ENCODE assay signal across 9 mouse cellular contexts in genomic region chr10:69533505-69534388, GRCm38 (mm10).
DNase-seq lines count a peak whose midpoint lies in the region; ATAC-seq lines count a peak whose summit lies in the region.
"Had no signal": no experiment of that assay in that cellular context is flagged by ENCODE, and none has a peak within 500 bp of the region (broad histone marks: within the 10 kb centered on the region; RNA-seq: fewer than 3 reads in every experiment).

No protein-coding gene starts in this region.

- intact Hi-C loops in heart, postnatal 25 days (cut with DNase I) = loop anchor here (5.0 kb wide), 1 partner anchor 124 kb away; no protein-coding TSS in a partner anchor

- no peaks in the 10 kb centered on the region for H3K36me3 ChIP-seq in embryonic facial prominence, embryonic 15.5 days
- H3K36me3 ChIP-seq in heart, embryonic 11.5 days (ENCODE audit: control insufficient read depth, insufficient read depth, low read length) = no peaks in the 10 kb centered on the region
- no peaks in the 10 kb centered on the region for H3K36me3 ChIP-seq in kidney, embryonic 16.5 days (ENCODE audit: insufficient read depth, low read length)
- no peaks in the 10 kb centered on the region for H3K36me3 ChIP-seq in limb, embryonic 15.5 days
- no peaks in the 10 kb centered on the region for H3K36me3 ChIP-seq in neural tube, embryonic 15.5 days

- peak overlapping the region; percentile 51 for H3K4me3 ChIP-seq in embryonic facial prominence, embryonic 15.5 days (replicated peaks)
- peak overlapping the region; percentile 62 for H3K4me3 ChIP-seq in heart, embryonic 11.5 days (ENCODE audit: low read depth, low read length)
- peak overlapping the region; percentile 63 for H3K4me3 ChIP-seq in kidney, embryonic 16.5 days (ENCODE audit: low read length)
- H3K4me3 ChIP-seq in limb, embryonic 15.5 days = peak overlapping the region; percentile 49
- H3K4me3 ChIP-seq in neural tube, embryonic 15.5 days (replicated peaks) = peak overlapping the region; percentile 59

- 2% methylated on average over 22 of the region's 22 CpGs for WGBS in embryonic facial prominence, embryonic 15.5 days
- under 1% methylated on average over 22 of the region's 22 CpGs for WGBS in heart, embryonic 11.5 days (ENCODE audit: insufficient replicate concordance)
- 3% methylated on average over 22 of the region's 22 CpGs for WGBS in kidney, embryonic 16.5 days
- under 1% methylated on average over 20 of the region's 22 CpGs for WGBS in limb, embryonic 15.5 days
- 3% methylated on average over 22 of the region's 22 CpGs for WGBS in neural tube, embryonic 15.5 days

- H3K4me1 ChIP-seq in embryonic facial prominence, embryonic 15.5 days = peaks cover 20% of the 10 kb centered on the region
- H3K4me1 ChIP-seq in heart, embryonic 11.5 days (ENCODE audit: control insufficient read depth, insufficient read depth, low read length) = no peaks in the 10 kb centered on the region; the same call in 1 of the 2 replicates
- peaks cover 16% of the 10 kb centered on the region for H3K4me1 ChIP-seq in kidney, embryonic 16.5 days (ENCODE audit: insufficient read depth, low read length)
- peaks cover 24% of the 10 kb centered on the region for H3K4me1 ChIP-seq in limb, embryonic 15.5 days
- H3K4me1 ChIP-seq in neural tube, embryonic 15.5 days = peaks cover 29% of the 10 kb centered on the region

- no peaks in the 10 kb centered on the region for H3K9me3 ChIP-seq in embryonic facial prominence, embryonic 15.5 days (replicated peaks)
- no peaks in the 10 kb centered on the region for H3K9me3 ChIP-seq in heart, embryonic 11.5 days (replicated peaks; ENCODE audit: control insufficient read depth, low read length)
- no peaks in the 10 kb centered on the region for H3K9me3 ChIP-seq in kidney, embryonic 16.5 days (ENCODE audit: low read length)
- H3K9me3 ChIP-seq in limb, embryonic 15.5 days = no peaks in the 10 kb centered on the region
- no peaks in the 10 kb centered on the region for H3K9me3 ChIP-seq in neural tube, embryonic 15.5 days (replicated peaks)

- H3K9ac ChIP-seq in embryonic facial prominence, embryonic 15.5 days = peak overlapping the region; percentile 42
- H3K9ac ChIP-seq in heart, embryonic 11.5 days (ENCODE audit: low read depth, low read length) = peak overlapping the region; percentile 80
- H3K9ac ChIP-seq in kidney, embryonic 16.5 days (replicated peaks; ENCODE audit: low read length) = peak overlapping the region; percentile 82
- H3K9ac ChIP-seq in limb, embryonic 15.5 days = peak overlapping the region; percentile 39; the same call in 1 of the 2 replicates
- peak overlapping the region; percentile 76 for H3K9ac ChIP-seq in neural tube, embryonic 15.5 days (replicated peaks)

- peak overlapping the region; percentile 78 for H3K27ac ChIP-seq in embryonic facial prominence, embryonic 15.5 days (replicated peaks)
- peak overlapping the region; percentile 92 for H3K27ac ChIP-seq in heart, embryonic 11.5 days (ENCODE audit: low read depth, low read length)
- peak overlapping the region; percentile 81 for H3K27ac ChIP-seq in kidney, embryonic 16.5 days (ENCODE audit: low read length)
- H3K27ac ChIP-seq in limb, embryonic 15.5 days = peak overlapping the region; percentile 78
- peak overlapping the region; percentile 88 for H3K27ac ChIP-seq in neural tube, embryonic 15.5 days (replicated peaks)
- H3K27ac ChIP-seq: macrophage had no signal

- DNase-seq in heart, adult 11 months = peak; percentile 90
- DNase-seq in heart, postnatal 25 days (ENCODE audit: low spot score) = no peak
- no peak for DNase-seq in spleen, postnatal 36 days (ENCODE audit: low spot score in 2 of 2)

- no peaks in the 10 kb centered on the region for H3K27me3 ChIP-seq in embryonic facial prominence, embryonic 15.5 days
- H3K27me3 ChIP-seq in heart, embryonic 11.5 days (ENCODE audit: control insufficient read depth, insufficient read depth, low read length) = no peaks in the 10 kb centered on the region
- no peaks in the 10 kb centered on the region for H3K27me3 ChIP-seq in kidney, embryonic 16.5 days (ENCODE audit: insufficient read depth, low read length)
- H3K27me3 ChIP-seq in limb, embryonic 15.5 days = no peaks in the 10 kb centered on the region
- H3K27me3 ChIP-seq in neural tube, embryonic 15.5 days (replicated peaks) = no peaks in the 10 kb centered on the region

- peak overlapping the region; percentile 76 for H3K4me2 ChIP-seq in embryonic facial prominence, embryonic 15.5 days (replicated peaks)
- peak overlapping the region; percentile 70 for H3K4me2 ChIP-seq in heart, embryonic 11.5 days
- peak overlapping the region; percentile 61 for H3K4me2 ChIP-seq in kidney, embryonic 16.5 days (replicated peaks; ENCODE audit: low read depth, low read length)
- peak overlapping the region; percentile 69 for H3K4me2 ChIP-seq in limb, embryonic 15.5 days
- peak overlapping the region; percentile 60 for H3K4me2 ChIP-seq in neural tube, embryonic 15.5 days

- peak; percentile 77 for ATAC-seq in embryonic facial prominence, embryonic 15.5 days (ENCODE audit: insufficient number of reproducible peaks, low FRiP score, low TSS enrichment, low read depth)
- ATAC-seq in heart, embryonic 11.5 days (replicated peaks; ENCODE audit: insufficient number of reproducible peaks, low FRiP score, low TSS enrichment) = peak; percentile 68
- peak; percentile 80 for ATAC-seq in kidney, embryonic 16.5 days (ENCODE audit: low FRiP score, low TSS enrichment)
- peak; percentile 43; the same call in 1 of the 2 replicates for ATAC-seq in limb, embryonic 15.5 days (ENCODE audit: insufficient number of reproducible peaks, low FRiP score, low TSS enrichment, low read depth)
- peak; percentile 80 for ATAC-seq in neural tube, embryonic 15.5 days (ENCODE audit: low FRiP score)
